Mouse (Mus musculus): ENCODE results near the gene Fosl1.

Gene Fosl1

DNA sequence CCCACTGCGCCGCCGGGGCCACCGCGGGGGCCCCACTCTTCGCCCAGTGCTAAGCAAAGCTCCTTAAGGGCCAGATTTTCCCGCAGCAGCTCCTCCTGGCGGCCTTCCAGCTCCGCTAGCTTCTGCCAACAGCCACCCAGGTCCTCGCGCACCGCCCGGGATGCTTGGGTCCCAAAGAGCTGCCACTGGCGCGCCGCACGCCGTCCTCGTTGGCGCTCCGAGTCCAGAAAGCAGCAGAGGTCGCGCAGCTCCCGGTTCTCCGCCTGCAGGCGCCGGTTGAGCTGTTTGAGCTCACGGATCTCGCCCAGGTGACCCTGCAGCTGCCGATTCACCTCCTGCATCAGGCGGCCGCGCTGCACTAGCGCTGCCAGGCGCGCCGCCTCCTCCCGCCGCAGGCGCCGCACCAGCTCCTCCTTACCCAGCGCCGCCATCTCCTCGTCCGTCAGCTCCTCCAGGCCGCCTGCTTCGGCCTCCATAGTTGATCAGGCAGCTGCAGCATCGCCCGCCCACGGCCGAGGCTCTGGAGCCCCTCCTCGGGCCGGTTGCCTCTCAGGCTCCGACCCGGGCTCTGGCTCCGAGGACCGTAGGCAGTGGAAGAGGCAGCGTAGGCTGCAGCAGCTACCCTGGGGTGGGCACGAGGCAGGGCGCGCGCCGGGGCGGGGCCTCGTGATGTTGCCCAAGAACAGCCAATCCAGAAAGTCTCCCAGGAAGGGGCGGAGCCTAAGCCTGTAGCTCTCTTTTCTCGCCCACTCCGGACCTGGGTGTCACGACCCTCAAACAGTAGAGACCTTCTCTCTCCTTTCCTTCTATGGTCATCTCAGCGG, 9.8 kb downstream of the Fosl1 start:
- DNase-seq (ENCODE audit: low spot score), result peak; percentile 98

DNA sequence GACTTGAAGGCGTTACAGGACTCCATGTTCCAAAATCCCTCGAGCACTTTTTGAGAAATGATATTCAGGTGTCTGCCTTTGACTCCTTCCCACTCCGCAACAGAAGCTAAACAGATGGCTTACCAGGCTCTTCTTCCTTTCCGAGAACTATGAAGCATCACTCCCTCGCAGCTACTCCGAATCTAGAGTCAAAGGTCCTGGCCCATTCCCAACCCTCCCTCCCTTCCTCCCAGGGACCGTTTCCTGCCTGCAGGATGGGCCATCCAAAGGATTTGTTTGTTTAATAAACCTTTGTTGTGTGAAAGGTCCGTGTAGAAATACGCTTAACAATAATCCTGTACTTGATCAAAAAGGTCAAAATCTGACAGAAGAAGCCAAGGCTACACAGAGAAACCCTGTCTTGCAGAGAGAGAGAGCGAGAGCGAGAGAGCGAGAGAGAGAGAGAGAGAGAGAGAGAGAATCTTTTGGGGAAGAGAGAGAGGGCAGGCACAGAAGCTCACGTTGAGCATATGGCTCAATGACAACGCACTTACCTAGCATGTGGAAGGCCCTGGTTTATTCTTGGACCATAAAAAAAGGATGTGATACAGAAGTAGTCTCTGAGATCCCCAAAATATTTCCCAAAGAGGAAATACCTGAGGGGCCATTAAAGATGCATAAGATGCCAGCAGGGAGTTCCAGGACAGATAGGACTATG, 10.5 kb downstream of the Fosl1 start, which contains the start of gene Ccdc85b:
TSS of gene Ccdc85b (minus strand) at position 149 of the 697 bp plus-strand sequence.
- DNase-seq (ENCODE audit: low spot score), result no peak

DNA sequence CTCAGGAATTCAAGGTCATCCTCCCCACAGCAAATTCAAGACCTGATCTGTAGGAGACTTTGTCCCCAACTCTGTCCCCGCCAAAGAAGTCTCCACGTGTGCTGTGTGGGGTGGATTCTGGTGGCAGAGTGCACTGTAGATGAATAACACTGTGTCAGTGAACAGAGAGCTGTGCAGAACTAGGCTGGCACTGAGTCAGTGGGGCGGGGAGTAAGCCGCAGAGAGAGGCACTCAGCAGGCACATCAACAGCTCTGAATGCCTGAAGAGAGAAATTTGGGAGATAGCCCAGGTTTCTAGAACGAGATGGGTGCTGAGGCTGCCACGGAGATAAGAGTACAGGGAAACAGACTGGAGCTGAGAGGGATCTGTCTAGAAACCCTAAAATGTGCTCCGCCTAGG, 11.7 kb downstream of the Fosl1 start:
- DNase-seq (ENCODE audit: low spot score), result no peak

DNA sequence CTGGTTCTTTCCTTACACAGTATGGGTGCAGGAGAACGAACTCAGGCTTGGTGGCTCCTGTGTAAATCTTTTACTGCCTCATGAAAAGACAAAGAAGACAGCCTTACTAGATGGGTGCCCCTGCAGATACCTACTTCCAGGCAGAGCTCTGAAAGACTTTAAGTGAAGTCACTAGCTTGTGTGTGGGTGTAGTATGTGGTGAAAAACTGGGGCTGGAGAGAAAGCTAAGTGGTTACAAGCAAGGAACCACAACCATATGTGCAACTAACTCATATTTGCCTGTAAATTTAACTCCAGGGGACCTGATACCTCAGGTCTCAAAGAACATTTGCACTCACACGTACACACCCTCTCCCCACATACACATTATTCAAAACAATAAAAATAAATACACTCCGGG, 12.5 kb downstream of the Fosl1 start:
- no peak for DNase-seq (ENCODE audit: low spot score)

DNA sequence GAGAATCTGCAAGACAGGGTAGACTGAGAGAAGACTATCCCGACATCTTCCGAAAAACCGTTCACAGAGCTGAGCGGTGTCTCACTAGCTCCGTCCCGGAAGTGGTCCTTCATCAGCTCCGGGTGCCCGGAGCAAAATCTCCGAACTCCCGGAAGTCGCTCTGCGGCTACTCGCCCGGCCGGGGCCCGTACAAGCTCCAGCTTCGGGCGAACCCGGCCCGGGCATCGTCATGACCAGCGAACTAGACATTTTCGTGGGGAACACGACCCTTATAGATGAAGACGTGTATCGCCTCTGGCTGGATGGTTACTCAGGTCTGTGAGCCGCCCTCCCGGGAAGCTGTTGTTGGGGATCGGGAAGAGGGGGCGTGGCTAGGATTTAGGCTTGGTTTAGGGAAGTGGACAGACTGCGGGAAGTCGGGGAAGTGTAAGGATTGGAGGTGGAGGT, 13.1 kb downstream of the Fosl1 start, which contains the start of gene Fibp:
TSS of gene Fibp (plus strand) at position 151 of the 447 bp plus-strand sequence.
- DNase-seq (ENCODE audit: low spot score), result peak; percentile 95

DNA sequence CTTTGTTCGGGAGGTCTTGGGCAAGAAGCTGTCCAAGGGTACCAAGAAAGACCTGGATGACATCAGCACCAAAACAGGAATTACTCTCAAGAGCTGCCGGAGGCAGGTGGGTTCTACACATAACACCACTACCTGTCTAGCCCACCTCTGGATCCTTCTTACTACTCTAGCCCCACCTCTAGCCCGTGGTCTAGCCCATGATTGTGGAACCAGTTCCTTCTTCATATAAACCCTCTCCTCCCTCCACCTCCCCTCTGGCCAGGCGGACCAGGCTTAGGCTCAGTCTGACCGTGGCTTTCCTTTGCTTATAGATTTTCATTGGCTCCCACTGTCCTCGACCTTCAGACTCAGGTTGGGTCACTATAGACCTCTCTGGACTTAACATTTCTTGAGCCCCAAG, 14.1 kb downstream of the Fosl1 start:
- DNase-seq (ENCODE audit: low spot score), result no peak

DNA sequence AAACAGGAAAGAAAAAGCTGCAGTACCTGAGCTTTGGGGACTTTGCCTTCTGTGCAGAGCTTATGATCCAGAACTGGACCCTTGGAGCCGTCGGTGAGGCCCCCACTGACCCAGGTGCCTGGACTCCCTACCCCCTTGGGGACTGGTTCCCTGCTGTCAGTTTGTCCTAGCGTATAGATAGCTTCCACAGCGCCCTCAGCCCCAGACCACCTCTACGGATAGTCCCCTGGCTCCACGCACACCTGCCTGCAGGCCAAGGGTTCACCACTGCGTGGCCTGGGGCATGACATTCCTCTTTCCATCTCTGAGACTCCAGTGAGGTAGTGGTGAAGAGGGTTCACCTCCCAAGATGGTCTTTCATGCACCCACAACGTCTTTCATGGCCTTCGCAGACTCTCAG, 15.9 kb downstream of the Fosl1 start:
- no peak for DNase-seq (ENCODE audit: low spot score)

DNA sequence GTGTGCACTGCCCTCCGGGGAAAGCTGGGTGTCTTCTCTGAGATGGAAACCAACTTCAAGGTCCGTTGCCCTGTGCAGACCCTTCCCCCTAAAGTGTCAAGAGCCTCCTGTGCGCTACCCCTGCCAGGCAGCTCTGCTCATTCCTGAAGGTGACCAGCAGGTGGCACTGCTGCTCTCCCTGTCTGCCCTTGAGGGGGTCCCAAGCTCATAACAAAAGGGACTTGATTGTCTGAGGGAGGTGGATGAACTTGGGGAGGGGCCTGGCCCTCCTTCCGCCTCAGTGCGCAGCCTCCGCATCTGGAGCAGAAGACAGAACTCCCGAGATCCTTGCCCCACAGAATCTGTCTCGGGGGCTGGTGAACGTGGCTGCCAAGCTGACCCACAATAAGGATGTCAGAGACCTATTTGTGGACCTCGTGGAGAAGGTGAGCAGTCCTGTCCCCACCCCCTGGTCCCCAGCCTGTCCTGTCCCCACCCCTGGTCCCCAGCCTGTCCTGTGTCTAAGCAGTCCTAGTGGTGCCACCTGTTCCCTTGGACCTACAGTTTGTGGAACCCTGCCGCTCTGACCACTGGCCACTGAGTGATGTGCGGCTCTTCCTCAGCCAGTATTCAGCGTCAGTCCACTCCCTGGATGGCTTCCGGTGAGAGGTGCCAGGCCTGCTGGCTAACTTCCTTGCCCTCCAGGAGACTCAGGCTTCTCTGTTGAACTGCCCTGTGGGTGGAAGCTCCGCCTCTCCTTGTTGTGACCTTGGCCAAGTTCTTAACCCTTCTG, 16.6 kb downstream of the Fosl1 start:
- DNase-seq (ENCODE audit: low spot score), result peak; percentile 87

DNA sequence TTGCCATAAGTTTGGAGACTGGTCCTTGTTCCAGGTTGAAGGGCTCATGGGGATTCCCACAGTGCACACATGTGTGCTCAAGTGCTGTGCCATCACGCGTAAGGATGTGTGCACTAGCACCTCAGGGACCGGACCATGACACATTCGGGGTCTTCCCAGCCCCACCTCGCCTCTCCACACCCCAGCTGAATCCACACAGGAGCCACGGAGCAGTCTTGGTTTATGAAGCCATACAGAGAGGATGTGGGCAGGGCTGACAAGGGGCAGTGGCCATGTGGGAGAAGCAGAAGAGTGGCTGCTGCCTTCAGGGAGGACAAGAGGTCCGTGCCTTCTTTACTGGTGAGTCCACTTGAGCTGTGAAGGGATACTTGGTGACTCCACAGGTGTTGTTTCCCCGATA, 17.7 kb downstream of the Fosl1 start:
- no peak for DNase-seq (ENCODE audit: low spot score)

DNA sequence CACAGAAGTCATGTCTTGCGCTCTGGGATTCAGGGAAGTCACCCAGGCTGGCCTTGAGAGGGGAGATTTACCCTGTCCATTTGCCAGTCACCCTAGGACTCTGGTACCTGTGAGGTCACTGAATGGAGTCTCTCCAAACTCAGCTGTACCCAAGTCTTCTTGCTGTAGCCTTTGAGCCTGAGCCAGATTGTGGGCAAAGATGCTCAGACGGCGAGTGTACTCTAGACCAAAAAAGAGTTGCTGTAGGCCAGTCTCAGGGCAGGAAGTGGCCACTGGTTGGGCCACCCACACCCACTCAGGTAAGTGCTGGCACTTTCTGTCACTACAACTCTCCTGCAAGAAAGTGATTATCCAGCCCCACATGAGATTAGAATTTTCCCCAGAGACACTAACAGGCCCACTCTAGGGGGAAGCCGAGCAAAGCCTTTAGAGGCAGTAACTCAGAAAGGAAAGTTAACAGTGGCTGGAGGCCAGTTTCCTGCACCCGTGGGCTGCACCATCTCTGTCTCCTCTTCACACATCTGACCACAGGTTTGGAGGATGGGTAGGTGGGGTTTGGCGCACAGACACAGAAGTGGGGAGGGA, 19.7 kb downstream of the Fosl1 start:
- DNase-seq (ENCODE audit: low spot score), result no peak

DNA sequence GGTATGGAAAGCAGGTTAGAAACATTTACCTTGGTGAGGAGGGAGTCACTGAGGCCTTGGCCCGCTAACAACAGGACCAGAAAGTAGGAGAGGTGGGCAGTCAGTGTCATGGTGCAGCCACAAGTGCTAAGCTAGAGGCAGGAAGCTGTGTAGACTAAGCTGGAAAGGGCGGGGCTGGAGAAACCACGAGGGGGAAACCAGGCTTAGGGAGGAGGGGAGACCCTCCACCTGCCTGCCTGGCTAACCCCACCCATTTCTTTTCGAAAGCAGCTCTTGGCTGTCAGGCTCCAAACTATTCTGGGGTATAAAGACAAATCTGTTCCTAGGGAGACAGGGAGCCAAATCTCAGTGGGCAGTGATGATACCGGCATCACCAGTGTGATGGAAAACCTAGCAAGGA, 21.0 kb downstream of the Fosl1 start, which contains the start of gene Ctsw:
TSS of gene Ctsw (minus strand) at position 134 of the 400 bp plus-strand sequence.
- DNase-seq (ENCODE audit: low spot score), result no peak

DNA sequence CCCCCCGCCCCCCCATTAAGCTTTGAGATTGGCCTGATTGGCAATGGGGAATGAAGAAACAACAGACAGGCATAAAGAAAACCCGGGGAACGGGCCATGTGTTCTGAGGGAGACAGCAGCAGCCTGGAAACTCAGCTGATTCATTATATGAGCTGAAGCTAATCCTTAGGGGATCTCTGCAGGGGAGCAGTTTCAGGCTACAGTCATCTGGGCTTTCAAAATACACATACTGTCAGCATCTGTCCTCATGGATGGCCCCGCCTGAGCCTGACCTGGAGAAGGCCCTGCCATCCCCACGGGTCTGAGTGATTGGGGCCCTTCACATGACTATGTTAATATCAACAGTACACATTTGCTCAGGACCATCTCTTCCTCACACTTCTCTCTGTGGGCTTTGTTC, 24.5 kb downstream of the Fosl1 start:
- DNase-seq (ENCODE audit: low spot score), result no peak

DNA sequence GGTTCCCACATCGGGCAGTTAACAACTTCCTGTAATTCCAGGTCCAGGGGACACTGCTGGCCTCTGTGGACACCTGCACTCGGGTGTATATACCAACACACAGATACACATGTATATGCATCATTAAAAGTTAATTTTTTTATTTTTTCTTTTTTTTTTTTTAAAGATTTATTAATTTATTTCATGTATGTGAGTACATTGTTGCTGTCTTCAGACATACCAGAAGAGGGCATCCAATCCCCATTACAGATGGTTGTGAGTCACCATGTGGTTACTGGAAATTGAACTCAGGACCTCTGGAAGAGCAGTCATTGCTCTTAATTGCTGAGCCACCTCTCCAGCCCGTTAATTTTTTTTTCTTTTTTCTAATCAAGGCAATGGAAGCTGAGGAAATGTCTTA, 25.5 kb downstream of the Fosl1 start:
- DNase-seq (ENCODE audit: low spot score), result no peak

DNA sequence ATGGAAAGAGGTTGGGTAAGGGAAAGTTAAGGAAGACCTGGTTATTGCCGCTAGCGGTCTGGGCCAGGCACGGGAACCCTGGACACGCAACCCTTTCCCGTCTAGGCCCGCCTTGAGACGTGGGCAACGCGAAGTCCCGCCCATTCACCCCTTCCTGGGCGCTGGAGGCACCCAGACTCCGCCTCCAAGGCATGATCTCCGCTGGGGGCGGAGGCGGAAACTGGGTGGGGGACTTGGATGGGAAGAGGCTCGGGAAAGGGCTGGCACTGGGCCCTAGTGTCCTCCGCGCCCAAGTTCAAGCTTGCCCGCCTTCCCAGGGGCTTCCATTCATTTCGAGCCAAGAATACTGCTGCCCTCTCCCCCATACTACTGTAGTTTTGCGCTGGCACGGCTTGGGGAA, 26.4 kb downstream of the Fosl1 start, which contains the start of gene Efemp2:
TSS of gene Efemp2 (plus strand) at position 235 of the 400 bp plus-strand sequence.
- DNase-seq (ENCODE audit: low spot score), result peak; percentile 89

DNA sequence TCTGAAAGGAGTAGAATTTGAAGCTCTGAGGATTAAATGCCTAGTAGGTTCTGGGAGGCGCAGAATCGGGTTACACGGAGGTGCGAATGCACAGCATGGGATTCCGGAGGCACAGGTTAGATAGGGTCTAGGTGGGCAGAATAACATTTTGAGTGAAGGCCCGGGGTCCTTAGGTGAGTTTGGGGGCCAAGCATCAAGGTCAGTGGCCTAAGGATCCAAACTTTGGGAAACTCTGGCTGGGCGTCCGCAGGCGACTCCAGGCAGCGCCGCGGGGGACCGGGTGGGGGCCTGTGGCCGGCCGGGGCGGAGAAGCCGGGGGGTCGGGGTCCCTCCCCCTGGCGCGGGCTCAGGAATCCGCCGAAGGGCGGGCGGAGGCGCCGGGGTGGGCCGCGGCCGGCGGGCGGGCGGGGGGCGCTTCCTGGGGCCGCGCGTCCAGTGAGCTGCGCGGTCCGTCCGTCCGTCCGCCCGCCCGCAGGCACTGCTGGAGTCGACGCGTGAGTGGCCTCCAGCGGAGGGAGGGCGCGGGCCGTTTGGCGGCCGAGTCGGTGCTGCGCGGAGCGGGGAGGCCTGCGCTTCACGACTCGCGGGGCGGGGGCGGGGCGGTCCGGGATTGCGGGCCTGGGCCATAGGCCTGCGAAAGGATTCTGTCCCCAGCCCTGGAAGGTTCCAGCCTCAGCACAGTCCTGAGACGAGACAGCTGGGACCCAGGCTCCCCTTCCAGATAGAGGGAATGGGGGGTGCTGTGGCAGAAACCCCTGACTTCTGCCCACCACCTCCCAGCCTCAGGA, 27.1 kb downstream of the Fosl1 start:
- peak; percentile 49 for DNase-seq (ENCODE audit: low spot score)

DNA sequence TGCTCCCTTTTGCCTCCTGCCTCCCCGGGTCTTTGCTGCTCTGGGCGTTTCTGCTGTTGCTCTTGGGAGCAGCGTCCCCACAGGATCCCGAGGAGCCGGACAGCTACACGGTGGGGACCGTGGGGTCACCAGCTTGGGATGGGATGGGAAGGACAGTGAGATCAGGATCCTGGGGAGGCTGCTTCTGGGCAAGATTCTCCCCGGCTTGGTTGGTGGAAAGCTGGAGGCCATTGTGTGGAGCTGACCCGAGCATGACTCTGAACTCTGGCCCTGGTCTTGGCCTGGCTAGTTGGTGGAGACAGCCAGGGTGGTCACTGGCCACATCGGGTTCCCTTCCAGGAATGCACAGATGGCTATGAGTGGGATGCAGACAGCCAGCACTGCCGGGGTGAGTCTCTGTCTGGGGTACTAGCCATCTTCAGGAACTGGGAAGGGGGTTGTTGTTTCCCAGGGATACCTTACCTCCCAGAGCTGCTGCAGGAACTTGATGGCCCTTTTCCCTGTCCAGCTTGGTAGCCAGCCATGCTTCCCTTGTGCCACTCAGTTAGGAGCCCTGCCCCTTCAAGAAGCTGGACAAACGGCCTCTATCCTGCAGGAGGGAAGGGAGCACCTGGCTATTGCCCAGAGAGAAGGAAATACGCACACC, 27.8 kb downstream of the Fosl1 start:
- peak; percentile 36 for DNase-seq (ENCODE audit: low spot score)

DNA sequence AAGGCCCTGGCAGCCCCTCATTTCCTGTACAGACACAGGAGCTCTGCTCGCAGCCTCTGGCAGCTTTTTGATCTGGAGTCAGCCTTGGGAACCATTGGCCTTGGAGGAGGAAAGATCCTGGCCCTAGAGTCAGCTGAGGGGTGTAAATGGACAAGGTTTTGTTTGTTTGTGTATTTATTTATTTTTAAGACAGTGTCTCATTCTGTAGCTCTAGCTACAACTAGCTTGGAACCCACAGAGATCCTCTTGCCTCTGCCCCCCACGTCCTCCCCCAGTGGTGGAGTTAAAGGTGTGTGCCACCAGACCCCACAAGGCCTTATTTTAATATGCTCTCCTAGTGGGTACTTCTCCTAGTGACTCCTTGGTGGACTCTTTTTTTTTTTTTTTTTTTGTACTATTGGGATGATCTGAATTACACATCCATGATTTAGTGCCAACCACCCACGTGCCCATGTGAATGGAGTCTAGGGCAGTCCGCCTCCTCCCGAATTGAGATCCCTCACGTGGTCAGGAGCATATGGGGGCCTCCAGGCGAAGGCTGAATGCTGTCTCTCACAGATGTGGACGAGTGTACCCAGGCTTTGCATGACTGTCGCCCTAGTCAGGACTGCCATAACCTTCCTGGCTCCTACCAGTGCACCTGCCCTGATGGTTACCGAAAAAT, 29.8 kb downstream of the Fosl1 start:
- no peak for DNase-seq (ENCODE audit: low spot score)

DNA sequence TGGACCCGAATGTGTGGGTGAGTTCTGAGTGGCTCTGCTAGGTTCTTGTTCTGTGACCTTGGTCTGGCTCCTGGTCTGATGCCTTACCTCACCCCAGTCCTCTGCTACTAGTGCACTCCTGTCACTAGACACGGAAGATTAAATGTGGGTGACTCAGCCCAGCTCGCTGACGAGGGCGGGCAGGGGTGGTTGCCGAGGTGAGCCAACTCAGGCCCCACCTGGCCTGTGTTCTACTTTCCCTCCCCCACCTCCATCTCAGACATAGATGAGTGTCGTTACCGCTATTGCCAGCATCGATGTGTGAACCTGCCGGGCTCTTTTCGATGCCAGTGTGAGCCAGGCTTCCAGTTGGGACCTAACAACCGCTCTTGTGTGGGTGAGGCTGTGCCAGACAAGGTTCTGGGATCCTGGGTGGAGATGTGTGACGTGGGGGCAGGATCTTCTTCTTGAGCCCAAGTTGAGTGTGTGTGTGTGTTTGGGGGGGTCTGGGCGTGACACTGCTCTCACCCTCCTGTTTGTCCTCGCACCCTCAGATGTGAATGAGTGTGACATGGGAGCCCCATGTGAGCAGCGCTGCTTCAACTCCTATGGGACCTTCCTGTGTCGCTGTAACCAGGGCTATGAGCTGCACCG, 30.4 kb downstream of the Fosl1 start:
- DNase-seq (ENCODE audit: low spot score), result no peak

DNA sequence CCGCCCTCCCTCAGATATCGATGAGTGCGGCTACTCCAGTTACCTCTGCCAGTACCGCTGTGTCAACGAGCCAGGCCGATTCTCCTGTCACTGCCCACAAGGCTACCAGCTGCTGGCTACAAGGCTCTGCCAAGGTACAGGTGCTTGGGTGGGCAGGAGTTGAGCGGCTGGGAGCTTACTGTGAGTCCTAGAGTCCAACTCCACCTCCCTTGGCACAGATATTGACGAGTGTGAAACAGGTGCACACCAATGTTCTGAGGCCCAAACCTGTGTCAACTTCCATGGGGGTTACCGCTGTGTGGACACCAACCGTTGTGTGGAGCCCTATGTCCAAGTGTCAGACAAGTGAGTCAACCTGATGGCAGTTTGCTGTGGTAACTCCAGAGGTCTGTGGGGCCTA, 32.7 kb downstream of the Fosl1 start:
- no peak for DNase-seq (ENCODE audit: low spot score)

DNA sequence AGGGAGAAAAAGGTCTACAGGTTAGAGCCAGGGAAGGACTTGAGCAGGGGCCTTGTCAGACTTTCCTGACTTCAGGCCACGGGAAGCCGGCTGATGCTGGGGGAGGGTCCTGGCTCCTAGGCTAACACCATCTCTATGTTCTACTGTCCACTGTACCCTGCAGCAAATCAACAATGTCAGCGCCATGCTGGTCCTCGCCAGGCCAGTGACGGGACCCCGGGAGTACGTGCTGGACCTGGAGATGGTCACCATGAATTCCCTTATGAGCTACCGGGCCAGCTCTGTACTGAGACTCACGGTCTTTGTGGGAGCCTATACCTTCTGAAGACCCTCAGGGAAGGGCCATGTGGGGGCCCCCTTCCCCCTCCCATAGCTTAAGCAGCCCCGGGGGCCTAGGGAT, 34.1 kb downstream of the Fosl1 start:
- no peak for DNase-seq (ENCODE audit: low spot score)
